Comparison of ENCODE assay signal across 10 mouse cellular contexts in genomic region chr2:143113859-143114258, GRCm38 (mm10). TPM values are rescaled to one million over a fixed set of nuclear protein-coding genes. Genes with fewer than 3 reads are reported as not detected.
DNase-seq lines count a peak whose midpoint lies in the region; ATAC-seq and TF ChIP-seq lines count a peak whose summit lies in the region.
"Had no signal": no experiment of that assay in that cellular context is flagged by ENCODE, and none has a peak within 500 bp of the region (broad histone marks: within the 10 kb centered on the region; RNA-seq: fewer than 3 reads in every experiment).

No protein-coding gene starts in this region.

- peak; percentile 37 for DNase-seq in heart, postnatal 0 days (ENCODE audit: low spot score)
- no peak for DNase-seq in heart, embryonic 10.5 days (ENCODE audit: low spot score)
- DNase-seq in 3T3-L1 (ENCODE audit: low read depth, low spot score) = peak; percentile 84
- peak; percentile 63 for DNase-seq in ZHBTc4 (ENCODE audit: low read depth, low spot score)
- DNase-seq in retina, postnatal 7 days (ENCODE audit: low read depth, low spot score) = peak; percentile 44
- no peak for DNase-seq in testis, postnatal 14 days (ENCODE audit: low spot score)

- no peak overlapping the region for H3K4me2 ChIP-seq in heart, postnatal 0 days (ENCODE audit: low read depth, low read length)
- H3K4me2 ChIP-seq in forebrain, embryonic 16.5 days (ENCODE audit: low read length) = no peak overlapping the region
- no peak overlapping the region for H3K4me2 ChIP-seq in heart, embryonic 12.5 days
- H3K4me2 ChIP-seq: neural tube, embryonic 12.5 days had no signal

- peak; percentile 60 for TF ChIP-seq CTCF in heart, postnatal 0 days (IDR thresholded peaks at IDR 0.05; ENCODE audit: low read depth)

- no peak overlapping the region for H3K27ac ChIP-seq in heart, postnatal 0 days (ENCODE audit: low read depth)
- H3K27ac ChIP-seq in heart, embryonic 10.5 days = no peak overlapping the region
- H3K27ac ChIP-seq in forebrain, embryonic 16.5 days (ENCODE audit: low read length) = no peak overlapping the region
- no peak overlapping the region for H3K27ac ChIP-seq in heart, embryonic 12.5 days (ENCODE audit: poor library complexity, severe bottlenecking)
- H3K27ac ChIP-seq: neural tube, embryonic 12.5 days had no signal

- no peaks in the 10 kb centered on the region for H3K9me3 ChIP-seq in heart, postnatal 0 days (replicated peaks; ENCODE audit: control insufficient read depth, low read length)
- no peaks in the 10 kb centered on the region for H3K9me3 ChIP-seq in heart, embryonic 10.5 days
- no peaks in the 10 kb centered on the region for H3K9me3 ChIP-seq in forebrain, embryonic 16.5 days (ENCODE audit: control insufficient read depth, low read length)
- H3K9me3 ChIP-seq in heart, embryonic 12.5 days (replicated peaks) = no peaks in the 10 kb centered on the region
- H3K9me3 ChIP-seq: neural tube, embryonic 12.5 days had no signal

- ATAC-seq in heart, postnatal 0 days (ENCODE audit: insufficient read depth, low read depth) = no peak
- peak; percentile 45 for ATAC-seq in forebrain, embryonic 16.5 days
- ATAC-seq in heart, embryonic 12.5 days (ENCODE audit: insufficient number of reproducible peaks, low FRiP score) = no peak

- H3K4me3 ChIP-seq in heart, postnatal 0 days (ENCODE audit: low read depth, low read length) = no peak overlapping the region
- H3K4me3 ChIP-seq in heart, embryonic 10.5 days = no peak overlapping the region
- H3K4me3 ChIP-seq in forebrain, embryonic 16.5 days (replicated peaks; ENCODE audit: low read length) = no peak overlapping the region
- H3K4me3 ChIP-seq in heart, embryonic 12.5 days = no peak overlapping the region
- H3K4me3 ChIP-seq: neural tube, embryonic 12.5 days had no signal

- no peaks in the 10 kb centered on the region for H3K36me3 ChIP-seq in heart, postnatal 0 days (replicated peaks; ENCODE audit: control insufficient read depth, insufficient read depth, low read length)
- no peaks in the 10 kb centered on the region for H3K36me3 ChIP-seq in heart, embryonic 10.5 days
- no peaks in the 10 kb centered on the region for H3K36me3 ChIP-seq in forebrain, embryonic 16.5 days (ENCODE audit: control insufficient read depth, insufficient read depth)
- H3K36me3 ChIP-seq in heart, embryonic 12.5 days = no peaks in the 10 kb centered on the region
- H3K36me3 ChIP-seq: neural tube, embryonic 12.5 days had no signal

- no peaks in the 10 kb centered on the region for H3K4me1 ChIP-seq in heart, postnatal 0 days (ENCODE audit: control insufficient read depth, insufficient read depth)
- no peaks in the 10 kb centered on the region for H3K4me1 ChIP-seq in heart, embryonic 10.5 days
- peaks cover 4% of the 10 kb centered on the region for H3K4me1 ChIP-seq in forebrain, embryonic 16.5 days (replicated peaks; ENCODE audit: control insufficient read depth, insufficient read depth, low read length)
- H3K4me1 ChIP-seq in heart, embryonic 12.5 days (replicated peaks) = no peaks in the 10 kb centered on the region
- H3K4me1 ChIP-seq: neural tube, embryonic 12.5 days had no signal

- WGBS in heart, postnatal 0 days = 61% methylated on average over 1 of the region's 1 CpGs
- 88% methylated on average over 1 of the region's 1 CpGs for WGBS in heart, embryonic 10.5 days
- 94% methylated on average over 1 of the region's 1 CpGs for WGBS in forebrain, embryonic 16.5 days
- 75% methylated on average over 1 of the region's 1 CpGs for WGBS in heart, embryonic 12.5 days

- no peak overlapping the region for H3K9ac ChIP-seq in heart, postnatal 0 days (replicated peaks; ENCODE audit: low read depth, low read length)
- H3K9ac ChIP-seq in forebrain, embryonic 16.5 days (replicated peaks; ENCODE audit: low read depth, low read length) = no peak overlapping the region
- no peak overlapping the region for H3K9ac ChIP-seq in heart, embryonic 12.5 days
- H3K9ac ChIP-seq: neural tube, embryonic 12.5 days had no signal

- no peaks in the 10 kb centered on the region for H3K27me3 ChIP-seq in heart, postnatal 0 days (ENCODE audit: control insufficient read depth, insufficient read depth, low read length)
- H3K27me3 ChIP-seq in heart, embryonic 10.5 days (ENCODE audit: insufficient read depth, poor library complexity, severe bottlenecking) = no peaks in the 10 kb centered on the region
- H3K27me3 ChIP-seq in forebrain, embryonic 16.5 days (replicated peaks; ENCODE audit: control insufficient read depth, insufficient read depth, low read length) = no peaks in the 10 kb centered on the region
- no peaks in the 10 kb centered on the region for H3K27me3 ChIP-seq in heart, embryonic 12.5 days (replicated peaks)
- H3K27me3 ChIP-seq: neural tube, embryonic 12.5 days had no signal

- TF ChIP-seq EP300 in heart, postnatal 0 days (IDR thresholded peaks at IDR 0.05; ENCODE audit: low read depth) = no peak

RNA-seq across cellular contexts. Expression of gene Otor, which starts 35.6 kb away (rescaled TPM):
- total RNA-seq in heart, postnatal 0 days (2014; rRNA removed; ENCODE audit: low replicate concordance) = not detected in 2 replicates
- polyA plus RNA-seq in heart, postnatal 0 days (2015; fragmentation: Nextera tagmentation; extraction: Ambion mirVana) = 0.21 and 0.29 TPM in 2 replicates
- polyA plus RNA-seq in heart, embryonic 10.5 days (2016; fragmentation: Nextera tagmentation; extraction: Ambion mirVana) = 0.20 and 0.51 TPM in 2 replicates
- polyA plus RNA-seq in forebrain, embryonic 16.5 days (2015; fragmentation: Nextera tagmentation; extraction: Ambion mirVana) = 0.53 and 0.97 TPM in 2 replicates
- polyA plus RNA-seq in heart, embryonic 12.5 days (2016; fragmentation: Nextera tagmentation; extraction: Ambion mirVana) = 0.27 and 0.55 TPM in 2 replicates
- total RNA-seq: hematopoietic stem cell, adult 5-6 weeks had no signal

RNA-seq across cellular contexts. Expression of gene Snrpb2, which starts 51.0 kb away (rescaled TPM):
- 14.1 and 14.2 TPM in 2 replicates for total RNA-seq in heart, postnatal 0 days (2014; rRNA removed; ENCODE audit: low replicate concordance)
- polyA plus RNA-seq in heart, postnatal 0 days (2015; fragmentation: Nextera tagmentation; extraction: Ambion mirVana) = 38.4 and 43.6 TPM in 2 replicates
- 46.8 and 63.3 TPM in 2 replicates for polyA plus RNA-seq in heart, embryonic 10.5 days (2016; fragmentation: Nextera tagmentation; extraction: Ambion mirVana)
- 58.7 and 69.8 TPM in 2 replicates for polyA plus RNA-seq in forebrain, embryonic 16.5 days (2015; fragmentation: Nextera tagmentation; extraction: Ambion mirVana)
- polyA plus RNA-seq in heart, embryonic 12.5 days (2016; fragmentation: Nextera tagmentation; extraction: Ambion mirVana) = 49.9 and 53.3 TPM in 2 replicates

Comparison
In these comparisons a context has a peak if more than half of its experiments do, and no peak if none do; other contexts are left out.
1. DNase-seq: peak in heart, postnatal 0 days (single experiment), 3T3-L1 (single experiment), ZHBTc4 (single experiment) and retina, postnatal 7 days (single experiment); none in heart, embryonic 10.5 days (single experiment) and testis, postnatal 14 days (single experiment).